Mouse (Mus musculus): Measurements from ENCODE around the gene Stard3nl. TPM values are rescaled to one million over a fixed set of nuclear protein-coding genes. Genes with fewer than 3 reads are reported as not detected.

The Stard3nl gene
- polyA plus RNA-seq, 1 experiment from 2014 or later, result 84.6 TPM

- Histone ChIP-seq H3K27ac (replicated peaks in 1 of 2; ENCODE audit: control insufficient read depth in 1 of 2, insufficient read depth in 1 of 2, low read depth in 2 of 2, low read length in 2 of 2) (peak overlapping the region; percentile 20 to 72), H3K4me3 (ENCODE audit: control insufficient read depth in 1 of 2, insufficient read depth in 1 of 2, low read depth in 1 of 2, low read length in 2 of 2) (peak overlapping the region; percentile 61 to 92), H3K9ac (ENCODE audit: low read length) (peak overlapping the region; percentile 93), H3K4me1 (ENCODE audit: control insufficient read depth in 2 of 2, insufficient read depth in 2 of 2, low read length in 2 of 2) (peaks cover 0 to 19% of the 10 kb centered on the region in 2 experiments; a peak in 3 of 4 replicates), H3K9me3 (ENCODE audit: control insufficient read depth, low read length) (no peaks in the 10 kb centered on the region), H3K36me3 (ENCODE audit: control insufficient read depth, insufficient read depth, low read length) (no peaks in the 10 kb centered on the region), H3K27me3 (ENCODE audit: control insufficient read depth, insufficient read depth, low read length) (no peaks in the 10 kb centered on the region), H3K4me2 (ENCODE audit: low read length) (peak overlapping the region; percentile 70)
- ATAC-seq (ENCODE audit: insufficient number of reproducible peaks, insufficient read depth, low FRiP score, low read depth), result peak; percentile 67; the same call in 1 of the 2 replicates
- under 1% methylated on average over 25 of the region's 25 CpGs for WGBS
Observed at GRCm38 (mm10) chr13:19394798-19395687, 552 bp downstream of the Stard3nl start.

GRCm38 (mm10) chr13:19394171-19394570, 1.4 kb downstream of the Stard3nl start:
- no peak overlapping the region for H3K27ac ChIP-seq (replicated peaks in 1 of 2; ENCODE audit: control insufficient read depth in 1 of 2, insufficient read depth in 1 of 2, low read depth in 2 of 2, low read length in 2 of 2)
- WGBS, result 32% methylated on average over 4 of the region's 4 CpGs
- peak overlapping the region; percentile 70; the same call in 1 of the 2 replicates for H3K4me2 ChIP-seq (ENCODE audit: low read length)

GRCm38 (mm10) chr13:19393731-19394130, 1.9 kb downstream of the Stard3nl start:
- ATAC-seq (ENCODE audit: insufficient number of reproducible peaks, insufficient read depth, low FRiP score, low read depth), result no peak
- no peak overlapping the region for H3K27ac ChIP-seq (replicated peaks in 1 of 2; ENCODE audit: control insufficient read depth in 1 of 2, insufficient read depth in 1 of 2, low read depth in 2 of 2, low read length in 2 of 2)
- peaks cover 0 to 20% of the 10 kb centered on the region in 2 experiments; a peak in 3 of 4 replicates for H3K4me1 ChIP-seq (ENCODE audit: control insufficient read depth in 2 of 2, insufficient read depth in 2 of 2, low read length in 2 of 2)
- no peaks in the 10 kb centered on the region for H3K9me3 ChIP-seq (ENCODE audit: control insufficient read depth, low read length)
- H3K9ac ChIP-seq (ENCODE audit: low read length), result peak overlapping the region; percentile 1; the same call in 1 of the 2 replicates
- H3K4me2 ChIP-seq (ENCODE audit: low read length), result peak overlapping the region; percentile 70; the same call in 1 of the 2 replicates
- WGBS, result 74% methylated on average over 2 of the region's 2 CpGs
- H3K27me3 ChIP-seq (ENCODE audit: control insufficient read depth, insufficient read depth, low read length), result no peaks in the 10 kb centered on the region
- H3K36me3 ChIP-seq (ENCODE audit: control insufficient read depth, insufficient read depth, low read length), result no peaks in the 10 kb centered on the region
- H3K4me3 ChIP-seq (ENCODE audit: control insufficient read depth in 1 of 2, insufficient read depth in 1 of 2, low read depth in 1 of 2, low read length in 2 of 2), result no peak overlapping the region

More at GRCm38 (mm10) chr13:19394171-19394570, 1.4 kb downstream of the Stard3nl start:
- no peak for ATAC-seq (ENCODE audit: insufficient number of reproducible peaks, insufficient read depth, low FRiP score, low read depth)
- no peaks in the 10 kb centered on the region for H3K9me3 ChIP-seq (ENCODE audit: control insufficient read depth, low read length)
- H3K4me1 ChIP-seq (ENCODE audit: control insufficient read depth in 2 of 2, insufficient read depth in 2 of 2, low read length in 2 of 2), result peaks cover 0 to 20% of the 10 kb centered on the region in 2 experiments; a peak in 3 of 4 replicates
- H3K27me3 ChIP-seq (ENCODE audit: control insufficient read depth, insufficient read depth, low read length), result no peaks in the 10 kb centered on the region
- H3K4me3 ChIP-seq (ENCODE audit: control insufficient read depth in 1 of 2, insufficient read depth in 1 of 2, low read depth in 1 of 2, low read length in 2 of 2), result no peak overlapping the region
- H3K36me3 ChIP-seq (ENCODE audit: control insufficient read depth, insufficient read depth, low read length), result no peaks in the 10 kb centered on the region
- peak overlapping the region; percentile 1; the same call in 1 of the 2 replicates for H3K9ac ChIP-seq (ENCODE audit: low read length)

- Histone ChIP-seq H3K36me3 (ENCODE audit: control insufficient read depth, insufficient read depth, low read length) (no peaks in the 10 kb centered on the region), H3K4me2 (ENCODE audit: low read length) (no peak overlapping the region), H3K4me1 (ENCODE audit: control insufficient read depth in 2 of 2, insufficient read depth in 2 of 2, low read length in 2 of 2) (peaks cover 0 to 20% of the 10 kb centered on the region in 2 experiments; a peak in 3 of 4 replicates), H3K9ac (ENCODE audit: low read length) (no peak overlapping the region), H3K27ac (replicated peaks in 1 of 2; ENCODE audit: control insufficient read depth in 1 of 2, insufficient read depth in 1 of 2, low read depth in 2 of 2, low read length in 2 of 2) (no peak overlapping the region), H3K4me3 (ENCODE audit: control insufficient read depth in 1 of 2, insufficient read depth in 1 of 2, low read depth in 1 of 2, low read length in 2 of 2) (no peak overlapping the region), H3K27me3 (ENCODE audit: control insufficient read depth, insufficient read depth, low read length) (no peaks in the 10 kb centered on the region), H3K9me3 (ENCODE audit: control insufficient read depth, low read length) (no peaks in the 10 kb centered on the region)
- 77% methylated on average over 4 of the region's 4 CpGs for WGBS
- ATAC-seq (ENCODE audit: insufficient number of reproducible peaks, insufficient read depth, low FRiP score, low read depth), result no peak
Observed at GRCm38 (mm10) chr13:19391608-19392007, 4.0 kb downstream of the Stard3nl start.

DNA sequence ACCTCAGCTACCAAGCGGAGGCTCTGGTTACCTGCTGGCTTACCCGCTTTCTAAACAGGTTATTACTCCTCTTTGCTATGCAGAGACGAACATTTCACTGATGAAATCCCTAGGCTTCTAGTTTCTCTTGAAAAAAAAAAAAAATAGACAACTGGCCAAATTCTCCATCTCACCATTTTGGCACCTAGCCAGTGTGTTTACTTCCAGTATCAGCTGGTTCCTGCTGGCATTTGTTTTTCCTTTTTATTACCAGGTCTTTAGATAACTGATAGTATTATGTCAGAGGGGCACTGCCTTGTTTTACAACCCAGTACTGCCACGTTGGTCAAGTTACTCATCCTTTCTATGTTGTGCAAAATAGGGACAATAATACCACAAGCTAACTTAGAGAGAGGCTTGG, 5.3 kb downstream of the Stard3nl start:
- Histone ChIP-seq H3K4me2 (ENCODE audit: low read length) (no peak overlapping the region), H3K9ac (ENCODE audit: low read length) (no peak overlapping the region), H3K36me3 (ENCODE audit: control insufficient read depth, insufficient read depth, low read length) (no peaks in the 10 kb centered on the region), H3K9me3 (ENCODE audit: control insufficient read depth, low read length) (no peaks in the 10 kb centered on the region), H3K27ac (replicated peaks in 1 of 2; ENCODE audit: control insufficient read depth in 1 of 2, insufficient read depth in 1 of 2, low read depth in 2 of 2, low read length in 2 of 2) (no peak overlapping the region), H3K27me3 (ENCODE audit: control insufficient read depth, insufficient read depth, low read length) (no peaks in the 10 kb centered on the region), H3K4me1 (ENCODE audit: control insufficient read depth in 2 of 2, insufficient read depth in 2 of 2, low read length in 2 of 2) (peaks cover 0 to 20% of the 10 kb centered on the region in 2 experiments; a peak in 3 of 4 replicates), H3K4me3 (ENCODE audit: control insufficient read depth in 1 of 2, insufficient read depth in 1 of 2, low read depth in 1 of 2, low read length in 2 of 2) (no peak overlapping the region)
- 60% methylated on average over 4 of the region's 4 CpGs for WGBS
- ATAC-seq (ENCODE audit: insufficient number of reproducible peaks, insufficient read depth, low FRiP score, low read depth), result no peak

- Histone ChIP-seq H3K9me3 (ENCODE audit: control insufficient read depth, low read length) (no peaks in the 10 kb centered on the region), H3K4me2 (ENCODE audit: low read length) (no peak overlapping the region), H3K36me3 (ENCODE audit: control insufficient read depth, insufficient read depth, low read length) (no peaks in the 10 kb centered on the region), H3K27ac (replicated peaks in 1 of 2; ENCODE audit: control insufficient read depth in 1 of 2, insufficient read depth in 1 of 2, low read depth in 2 of 2, low read length in 2 of 2) (no peak overlapping the region), H3K4me3 (ENCODE audit: control insufficient read depth in 1 of 2, insufficient read depth in 1 of 2, low read depth in 1 of 2, low read length in 2 of 2) (no peak overlapping the region), H3K9ac (ENCODE audit: low read length) (no peak overlapping the region), H3K4me1 (ENCODE audit: control insufficient read depth in 2 of 2, insufficient read depth in 2 of 2, low read length in 2 of 2) (peaks cover 0 to 19% of the 10 kb centered on the region in 2 experiments; a peak in 3 of 4 replicates), H3K27me3 (ENCODE audit: control insufficient read depth, insufficient read depth, low read length) (no peaks in the 10 kb centered on the region)
- no peak for ATAC-seq (ENCODE audit: insufficient number of reproducible peaks, insufficient read depth, low FRiP score, low read depth)
- 41% methylated on average over 12 of the region's 12 CpGs for WGBS
Observed at GRCm38 (mm10) chr13:19389896-19390295, 5.7 kb downstream of the Stard3nl start.

GRCm38 (mm10) chr13:19389434-19389833, 6.2 kb downstream of the Stard3nl start:
- Histone ChIP-seq H3K27ac (replicated peaks in 1 of 2; ENCODE audit: control insufficient read depth in 1 of 2, insufficient read depth in 1 of 2, low read depth in 2 of 2, low read length in 2 of 2) (no peak overlapping the region), H3K9me3 (ENCODE audit: control insufficient read depth, low read length) (no peaks in the 10 kb centered on the region), H3K4me1 (ENCODE audit: control insufficient read depth in 2 of 2, insufficient read depth in 2 of 2, low read length in 2 of 2) (peaks cover 0 to 14% of the 10 kb centered on the region in 2 experiments; a peak in 3 of 4 replicates), H3K27me3 (ENCODE audit: control insufficient read depth, insufficient read depth, low read length) (no peaks in the 10 kb centered on the region), H3K4me3 (ENCODE audit: control insufficient read depth in 1 of 2, insufficient read depth in 1 of 2, low read depth in 1 of 2, low read length in 2 of 2) (no peak overlapping the region), H3K36me3 (ENCODE audit: control insufficient read depth, insufficient read depth, low read length) (no peaks in the 10 kb centered on the region), H3K4me2 (ENCODE audit: low read length) (no peak overlapping the region), H3K9ac (ENCODE audit: low read length) (no peak overlapping the region)
- no peak for ATAC-seq (ENCODE audit: insufficient number of reproducible peaks, insufficient read depth, low FRiP score, low read depth)
- WGBS, result 45% methylated on average over 1 of the region's 1 CpGs
